Mouse (Mus musculus): ENCODE data around the gene Oscp1. TPM values are rescaled to one million over a fixed set of nuclear protein-coding genes. Genes with fewer than 3 reads are reported as not detected.

Gene Oscp1
- polyA plus RNA-seq (2012; rRNA removed) = 1.1 TPM in 2 replicates

DNA sequence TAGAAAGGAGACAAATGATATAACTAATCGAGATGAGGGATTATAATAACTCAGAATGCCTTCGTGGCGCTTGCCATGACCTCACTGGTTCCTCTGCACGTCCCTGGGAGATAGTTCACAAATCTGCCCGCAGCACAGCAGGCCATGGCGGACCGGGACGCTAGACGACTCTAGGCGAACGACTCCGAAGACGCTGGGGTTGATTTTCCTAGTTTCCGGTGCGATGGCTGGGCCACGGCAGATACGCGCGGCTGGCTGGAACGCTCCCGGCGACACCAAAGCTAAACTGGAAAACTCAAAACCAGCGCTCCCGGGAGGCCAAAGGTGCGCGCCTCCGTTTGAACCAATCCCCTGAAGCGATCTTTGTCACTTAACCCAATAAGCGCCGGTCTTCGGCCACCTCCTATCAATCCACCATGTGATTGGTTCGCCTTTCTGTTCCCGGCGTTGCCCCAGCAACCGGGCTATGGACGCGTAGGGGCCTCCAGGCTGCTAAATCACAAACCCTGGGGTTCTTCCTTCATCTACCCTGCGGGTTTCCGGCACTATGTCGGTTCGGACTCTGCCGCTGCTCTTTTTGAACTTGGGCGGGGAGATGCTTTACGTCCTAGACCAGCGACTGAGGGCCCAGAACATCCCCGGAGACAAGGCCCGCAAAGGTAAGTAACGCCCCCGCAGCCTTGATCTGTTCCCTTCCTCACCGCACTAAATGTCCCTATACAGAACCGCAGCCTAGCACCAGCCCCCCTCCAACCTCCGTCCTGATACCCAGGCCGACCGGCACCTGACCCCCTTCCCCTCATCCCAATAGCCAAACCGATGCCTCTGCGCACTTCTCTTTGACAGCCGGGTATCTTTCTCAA, at the start of gene Oscp1:
Gene Oscp1 (plus strand): TSS at position 432 of the 863 bp plus-strand sequence.
- WGBS = 1% methylated on average over 57 of the region's 57 CpGs

DNA sequence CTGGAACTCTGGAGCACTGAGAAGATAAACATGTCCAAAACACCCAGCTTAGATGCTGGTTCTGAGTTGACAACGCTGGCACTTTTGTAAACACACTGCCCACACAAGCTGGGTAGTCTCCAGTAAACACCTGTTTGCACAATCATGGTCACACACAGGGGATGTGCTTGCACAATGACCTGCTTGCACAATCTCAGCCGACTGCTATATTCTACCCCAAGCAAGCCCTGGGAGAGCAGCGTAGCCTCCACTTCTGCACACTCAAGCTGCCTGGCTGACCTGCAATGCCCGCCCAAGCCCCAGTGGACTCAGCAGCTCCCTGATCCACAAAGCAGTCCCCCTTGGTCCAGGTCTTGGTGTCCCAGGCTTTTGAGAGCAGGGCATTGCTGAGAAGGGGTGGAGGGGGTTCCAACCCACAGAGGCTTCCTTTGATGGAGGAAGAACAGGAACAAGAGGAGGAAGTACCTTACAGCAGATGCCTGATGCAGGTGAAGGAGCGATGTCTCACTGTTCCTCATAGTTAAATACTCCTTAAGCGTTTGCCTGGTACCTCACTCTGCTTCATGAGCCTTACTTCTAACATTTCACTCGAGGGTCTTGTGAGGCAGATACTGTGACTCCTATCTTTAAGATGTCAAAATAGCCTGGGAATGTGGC, 40.6 kb upstream of the Oscp1 start:
- WGBS = 67% methylated on average over 7 of the region's 7 CpGs
- DNase-seq (ENCODE audit: low read depth, low spot score) = no peak

More for the DNA sequence above, at the start of gene Oscp1:
- peak; percentile 76 for DNase-seq (ENCODE audit: low read depth, low spot score)

DNA sequence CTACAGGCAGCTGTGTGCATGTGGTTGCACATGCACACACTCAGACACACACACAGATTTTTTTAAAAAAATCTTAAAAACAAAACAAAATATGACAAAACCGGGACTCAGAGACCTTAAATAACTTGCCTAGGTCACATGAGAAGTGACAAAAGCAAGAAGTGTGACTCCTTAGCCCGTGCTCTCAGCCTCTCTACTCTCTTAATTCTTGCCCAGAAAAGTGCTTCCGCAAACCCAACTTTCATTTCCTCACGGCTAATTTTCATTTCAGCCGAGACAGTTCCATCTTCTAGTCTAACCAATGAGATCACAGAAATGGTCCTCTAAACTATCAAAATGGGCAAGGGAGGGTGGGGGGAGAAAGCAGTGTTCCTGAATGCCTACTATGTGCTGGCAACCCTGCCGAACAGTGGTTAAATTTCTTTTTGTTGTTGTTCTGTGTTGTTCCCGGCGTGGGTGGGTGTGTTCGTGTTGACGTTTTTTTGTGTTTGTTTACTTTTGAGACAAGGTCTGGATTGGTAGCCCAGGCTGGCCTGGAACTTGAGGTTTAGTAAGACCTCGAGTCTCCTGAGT, 39.3 kb upstream of the Oscp1 start:
- no peak for DNase-seq (ENCODE audit: low read depth, low spot score)
- WGBS = 65% methylated on average over 11 of the region's 11 CpGs

DNA sequence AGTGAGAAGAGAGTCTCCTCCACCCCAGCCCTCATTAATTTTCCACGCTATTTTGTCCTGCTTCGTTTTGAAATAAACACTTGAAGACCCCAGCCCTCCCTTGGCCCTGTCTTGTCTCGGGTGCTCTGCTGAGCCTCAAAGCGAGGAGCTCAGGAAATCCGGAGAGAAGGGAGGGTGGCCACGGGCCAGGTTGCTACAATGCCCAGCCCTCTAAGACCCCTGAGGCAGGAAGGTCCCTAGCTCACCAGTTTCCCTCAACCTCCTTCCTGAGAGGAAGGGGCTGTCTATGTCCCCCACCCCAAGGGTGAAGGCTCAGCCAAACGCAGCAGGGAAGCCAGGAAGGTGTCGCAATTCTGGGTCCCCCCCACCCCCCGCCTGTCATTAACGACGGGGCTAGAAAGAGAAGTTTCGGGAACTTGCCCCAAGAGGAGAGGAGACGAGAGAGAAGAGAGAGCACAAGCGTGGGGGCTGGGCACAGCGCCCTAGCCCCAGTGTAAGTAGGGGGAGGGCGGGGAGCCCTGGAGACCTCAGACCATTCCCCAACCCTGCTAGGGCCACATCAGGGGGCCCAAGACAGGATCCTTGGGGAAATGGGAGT, 34.0 kb upstream of the Oscp1 start, which contains the start of gene Csf3r:
Gene Csf3r (plus strand): TSS at position 248 of the 598 bp plus-strand sequence.
- WGBS = 46% methylated on average over 16 of the region's 16 CpGs
- DNase-seq (ENCODE audit: low read depth, low spot score) = no peak

DNA sequence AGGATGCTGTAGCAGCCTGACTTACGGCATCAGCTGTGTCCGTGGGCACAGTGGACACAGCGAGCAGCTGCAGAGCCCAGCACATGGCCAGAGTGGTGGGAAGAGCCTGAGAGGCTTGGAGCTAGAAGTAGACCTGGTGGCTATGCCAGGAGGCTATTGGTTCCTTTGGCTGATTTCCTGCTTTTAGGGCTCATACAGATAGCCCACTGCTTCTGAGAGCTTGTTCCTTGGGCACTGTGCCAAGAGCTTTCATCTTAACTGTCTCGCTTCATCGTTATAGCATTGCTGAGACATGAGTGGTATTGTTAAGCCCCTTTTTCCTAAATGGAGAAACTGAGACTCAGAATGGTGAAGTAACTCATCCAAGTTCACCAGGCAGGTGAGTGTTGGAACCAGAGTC, 32.6 kb upstream of the Oscp1 start:
- 83% methylated on average over 5 of the region's 5 CpGs for WGBS
- no peak for DNase-seq (ENCODE audit: low read depth, low spot score)

DNA sequence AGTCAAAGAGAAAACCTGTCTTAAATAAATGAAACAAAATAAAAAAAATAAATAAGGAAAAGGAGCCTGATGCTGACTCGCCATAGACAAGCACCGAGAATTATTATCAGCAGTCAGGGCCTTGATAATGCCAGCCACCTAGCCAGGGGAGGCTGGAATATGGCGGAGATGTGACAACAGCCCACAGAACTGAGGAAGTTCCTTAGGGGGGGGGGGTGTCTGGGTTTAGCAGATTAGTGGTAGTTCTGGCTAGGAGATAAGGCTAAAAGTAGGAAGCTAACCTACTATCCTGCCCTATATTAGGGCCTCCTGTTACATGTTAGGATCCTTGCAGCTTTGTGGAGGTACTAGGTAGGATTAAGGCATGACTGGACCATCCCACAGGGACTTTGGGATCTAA, 30.4 kb upstream of the Oscp1 start:
- DNase-seq (ENCODE audit: low read depth, low spot score) = no peak
- WGBS = 90% methylated on average over 3 of the region's 3 CpGs

DNA sequence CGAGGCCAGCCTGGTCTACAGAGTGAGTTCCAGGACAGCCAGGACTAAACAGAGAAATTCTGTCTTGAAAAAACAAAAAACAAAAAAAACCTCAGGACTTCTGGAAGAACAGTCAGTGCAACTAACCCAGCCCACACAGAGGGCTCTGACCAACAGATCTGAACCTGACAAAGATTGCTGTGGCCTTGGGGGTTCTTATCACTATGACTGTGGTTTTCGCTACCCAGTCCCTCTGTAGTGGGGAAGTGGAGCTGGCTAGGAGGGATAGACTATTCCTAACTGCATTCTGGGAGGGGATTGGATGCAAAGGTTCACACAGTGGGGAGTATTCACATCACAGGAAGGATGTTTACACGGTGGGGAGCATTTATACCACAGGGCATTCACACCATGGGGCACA, 29.3 kb upstream of the Oscp1 start:
- DNase-seq (ENCODE audit: low read depth, low spot score) = no peak
- whole genome bisulfite sequencing = 56% methylated on average over 3 of the region's 3 CpGs

DNA sequence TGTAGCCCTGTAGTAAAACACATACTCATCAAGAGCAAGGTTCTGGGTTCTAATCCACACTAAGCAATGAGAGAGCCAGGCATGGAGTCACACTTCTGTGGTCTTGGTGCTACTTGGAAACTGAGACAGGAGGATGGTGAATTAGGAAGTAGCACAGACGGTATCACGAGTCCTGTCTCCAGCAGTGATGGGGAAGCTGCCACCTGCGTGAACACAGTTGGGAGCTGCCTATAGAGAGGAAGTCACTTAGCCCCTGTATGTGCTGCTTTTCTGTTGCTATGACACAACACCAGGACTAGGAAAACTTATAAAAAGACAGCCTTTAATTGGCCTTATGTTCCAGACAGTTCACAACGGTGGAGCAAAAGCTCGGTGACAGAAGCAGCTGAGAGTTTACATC, 27.7 kb upstream of the Oscp1 start:
- WGBS = 75% methylated on average over 5 of the region's 5 CpGs

DNA sequence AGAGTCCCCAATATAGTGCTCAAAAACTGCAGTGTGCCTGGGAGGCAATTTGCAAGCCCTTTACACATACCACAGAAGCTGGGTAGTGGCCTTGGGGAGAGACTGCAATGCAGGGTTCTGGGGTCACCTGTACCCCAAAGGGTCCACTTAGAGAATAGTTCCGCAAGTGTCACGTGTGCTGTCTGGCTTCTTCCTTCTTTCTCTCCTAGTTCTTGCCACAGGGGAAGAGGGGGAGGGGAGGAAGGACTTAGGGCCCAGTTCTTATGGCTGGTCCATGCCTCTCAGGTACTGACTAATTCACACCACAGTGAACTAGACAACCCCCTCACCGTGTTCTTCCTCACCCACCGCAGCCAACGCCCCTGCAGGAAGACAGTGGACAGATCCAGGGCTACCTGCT, 23.0 kb upstream of the Oscp1 start:
- WGBS = 82% methylated on average over 5 of the region's 5 CpGs
- DNase-seq (ENCODE audit: low read depth, low spot score) = no peak

More for the DNA sequence above, 27.7 kb upstream of the Oscp1 start:
- DNase-seq (ENCODE audit: low read depth, low spot score) = no peak

DNA sequence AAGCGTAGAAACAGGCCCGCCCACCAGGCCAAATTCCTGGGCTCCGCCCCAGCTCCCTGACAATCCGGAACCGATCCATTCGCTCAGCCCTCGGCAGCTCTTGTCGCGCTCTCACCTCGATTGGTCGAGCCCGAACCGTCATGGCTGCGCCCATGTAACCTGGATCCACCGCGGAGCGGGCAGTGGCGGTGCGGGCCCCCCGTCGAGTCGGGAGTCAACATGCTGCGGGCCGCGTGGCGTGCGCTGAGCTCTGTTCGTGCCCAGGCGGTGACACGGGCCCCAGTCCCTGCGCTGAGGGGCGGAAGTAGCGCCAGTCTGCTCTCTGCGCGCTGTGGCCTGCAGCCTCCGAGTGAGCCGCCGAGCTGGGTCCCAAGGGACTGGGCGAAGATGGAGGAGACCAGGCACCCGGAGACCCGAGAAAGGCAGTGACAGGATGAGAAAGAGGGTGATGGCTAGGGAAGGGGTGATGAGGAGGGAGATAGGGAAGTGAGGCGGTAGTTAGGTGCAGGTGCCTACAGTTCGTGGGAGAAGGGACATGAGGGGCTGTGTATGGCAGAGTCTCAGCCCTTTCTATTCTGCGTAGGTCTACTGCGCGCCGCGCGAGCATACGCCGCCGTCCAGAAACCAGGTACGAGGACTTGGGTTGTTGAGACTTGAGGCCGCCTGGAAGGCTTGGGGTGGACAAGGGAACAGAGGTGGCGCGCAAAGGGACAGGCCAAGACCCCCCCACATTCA, 11.3 kb upstream of the Oscp1 start, which contains the start of gene Mrps15:
Gene Mrps15 (plus strand): TSS at position 75 of the 735 bp plus-strand sequence.
- peak; percentile 77 for DNase-seq (ENCODE audit: low read depth, low spot score)
- WGBS = under 1% methylated on average over 56 of the region's 56 CpGs

DNA sequence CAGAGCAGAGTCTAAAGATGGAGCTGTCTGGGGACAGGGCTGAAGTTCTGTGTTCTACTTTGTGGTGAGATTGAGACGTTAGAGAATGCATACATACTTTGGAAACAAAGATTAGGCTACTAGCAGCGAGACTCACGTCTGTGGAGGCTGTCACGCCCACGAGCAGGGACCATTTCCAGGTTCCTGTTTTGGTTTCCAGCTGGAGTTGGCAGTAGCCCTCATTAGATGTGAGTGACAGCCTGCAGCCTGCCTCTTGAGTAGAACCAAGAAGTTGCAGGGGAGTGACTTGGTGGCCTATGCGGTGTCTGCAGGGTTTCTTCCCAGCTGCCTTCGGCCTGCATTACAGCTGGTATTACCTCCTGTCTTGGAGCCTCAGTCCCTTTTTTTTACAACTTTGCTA, 6.7 kb upstream of the Oscp1 start:
- 67% methylated on average over 7 of the region's 7 CpGs for whole genome bisulfite sequencing
- DNase-seq (ENCODE audit: low read depth, low spot score) = no peak

DNA sequence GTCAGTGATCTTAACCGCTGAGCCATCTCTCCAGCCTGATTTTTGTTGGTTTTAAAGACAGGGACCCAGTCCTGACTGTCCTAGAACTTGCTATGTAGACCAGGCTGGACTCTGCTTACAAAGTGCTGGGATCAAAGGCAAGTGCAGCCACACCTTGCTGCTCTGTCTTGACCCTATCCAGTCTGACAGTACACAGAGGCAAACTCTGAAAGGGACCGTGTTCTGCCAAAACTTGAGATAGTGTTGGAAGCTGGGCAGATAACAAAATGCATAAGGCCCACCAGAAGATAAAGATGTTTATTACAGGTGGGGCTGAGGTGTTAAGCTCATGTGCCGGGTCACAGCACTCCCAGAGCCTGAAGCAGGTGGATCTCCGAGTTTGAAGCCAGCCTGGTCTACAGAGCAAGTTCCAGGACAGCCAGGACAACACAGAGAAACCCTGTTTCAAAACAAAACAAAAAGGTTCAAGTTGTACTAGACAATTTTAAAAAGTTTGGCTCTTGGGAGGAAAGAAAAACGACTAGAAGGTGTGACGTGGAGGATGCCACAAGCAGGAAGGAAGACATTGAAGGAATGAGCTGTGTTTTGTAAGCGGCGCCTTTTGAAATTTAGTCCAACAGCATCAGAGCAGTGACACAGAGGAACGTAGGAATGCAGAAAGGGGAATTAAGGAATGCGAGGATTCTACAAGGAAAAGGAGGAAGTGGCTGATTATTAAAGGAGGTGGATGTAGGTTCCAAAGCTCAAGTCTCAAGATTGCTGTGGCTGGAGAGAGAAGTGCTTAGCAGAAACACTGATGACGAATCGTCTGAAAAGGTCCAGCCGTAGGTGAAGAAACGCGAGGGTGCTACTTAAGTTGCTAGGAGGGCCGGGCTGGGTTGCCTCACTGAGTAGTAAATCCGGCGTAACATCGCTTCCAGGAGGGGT, 895 bp upstream of the Oscp1 start:
- 8% methylated on average over 19 of the region's 19 CpGs for WGBS
- no peak for DNase-seq (ENCODE audit: low read depth, low spot score)

DNA sequence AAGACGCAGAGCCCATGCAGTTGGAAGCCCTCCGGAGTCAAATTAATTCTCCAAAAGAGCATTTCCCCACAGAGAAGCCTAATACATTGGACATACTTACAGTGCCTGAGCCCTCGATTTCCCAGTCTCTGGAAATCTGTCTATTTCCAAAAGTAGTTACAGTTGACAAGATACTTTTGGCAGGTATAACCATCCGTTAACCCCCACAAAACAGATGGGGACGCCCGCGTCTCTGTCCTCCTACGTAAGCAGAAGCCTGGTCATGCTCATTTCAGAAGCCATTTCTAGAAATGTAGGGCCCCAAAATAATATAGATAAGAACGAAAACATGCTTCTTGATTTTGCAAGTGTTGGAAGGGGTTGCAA, 615 bp downstream of the Oscp1 start:
- DNase-seq (ENCODE audit: low read depth, low spot score) = no peak
- 37% methylated on average over 9 of the region's 9 CpGs for WGBS

DNA sequence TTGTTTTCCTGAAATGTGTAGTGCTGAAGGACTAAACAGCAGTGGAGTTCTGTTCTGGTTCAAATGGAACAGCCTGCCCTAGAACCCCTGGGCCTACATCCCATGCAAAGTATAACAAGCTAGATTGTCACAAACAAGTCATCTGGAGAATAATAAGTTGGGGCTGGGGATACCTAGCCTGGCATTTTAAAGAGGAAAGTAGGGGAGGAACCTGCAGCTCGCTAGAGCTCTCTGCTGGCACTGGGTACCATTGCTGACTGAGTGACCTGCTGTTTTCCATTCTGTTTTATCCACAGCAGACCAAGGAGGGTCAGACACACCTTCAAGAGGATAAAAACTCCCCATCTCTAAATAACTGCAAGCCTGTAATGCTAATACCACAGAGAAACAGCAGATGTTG, 4.5 kb downstream of the Oscp1 start:
- DNase-seq (ENCODE audit: low read depth, low spot score) = no peak
- WGBS = 63% methylated on average over 1 of the region's 1 CpGs

DNA sequence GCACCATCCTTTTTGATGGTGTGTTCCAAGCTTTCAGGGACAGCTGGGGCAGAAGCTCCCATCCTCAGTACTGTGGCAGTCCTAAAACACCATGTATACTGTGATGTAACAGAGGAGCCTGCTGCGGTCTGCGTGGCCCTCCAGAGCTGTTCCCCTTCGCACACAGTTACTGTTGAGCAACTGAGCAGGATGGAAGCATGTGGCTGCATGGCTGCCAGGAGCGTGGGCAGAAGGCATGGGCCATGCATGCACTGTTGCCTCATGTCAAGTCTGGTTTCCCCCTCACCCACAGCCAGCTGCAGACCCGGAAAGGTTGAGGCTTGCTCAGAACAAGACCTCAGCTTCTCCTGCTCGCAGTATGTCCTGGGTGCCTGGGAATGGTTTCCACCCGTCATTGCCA, 6.9 kb downstream of the Oscp1 start:
- DNase-seq (ENCODE audit: low read depth, low spot score) = no peak
- WGBS = 83% methylated on average over 7 of the region's 7 CpGs

DNA sequence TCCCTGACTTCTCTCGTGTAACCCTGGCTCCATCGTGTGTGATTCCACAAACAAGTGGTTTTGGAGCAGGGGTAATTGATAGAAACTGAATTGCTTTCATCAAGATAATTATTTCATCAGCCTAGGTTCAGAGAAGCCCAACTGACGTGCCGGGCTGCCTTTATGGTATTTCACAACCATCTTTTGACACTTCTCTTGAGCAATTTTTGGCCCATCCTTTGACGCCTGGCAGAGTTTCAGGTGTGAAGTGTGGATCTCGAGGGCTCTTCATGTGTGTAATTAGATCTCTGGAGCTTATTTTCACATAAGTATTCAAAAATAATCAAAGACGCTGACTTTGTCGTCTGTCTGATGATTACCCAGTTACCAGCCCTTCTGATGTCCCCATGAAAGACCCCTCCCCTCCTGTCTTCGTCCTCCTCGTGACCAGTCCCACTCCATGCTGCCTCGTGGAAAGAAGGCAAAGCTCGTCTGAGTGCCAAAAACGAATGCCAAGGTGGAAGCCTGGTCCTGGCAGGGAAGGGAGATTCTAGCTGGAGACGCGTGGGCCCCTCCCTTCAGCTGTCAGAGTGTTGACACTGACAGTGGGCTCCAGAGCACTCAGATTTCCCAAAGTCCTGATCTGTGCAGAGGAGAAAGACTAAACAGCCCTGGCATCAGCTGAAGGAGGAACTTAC, 9.2 kb downstream of the Oscp1 start:
- 60% methylated on average over 15 of the region's 15 CpGs for WGBS
- no peak for DNase-seq (ENCODE audit: low read depth, low spot score)

DNA sequence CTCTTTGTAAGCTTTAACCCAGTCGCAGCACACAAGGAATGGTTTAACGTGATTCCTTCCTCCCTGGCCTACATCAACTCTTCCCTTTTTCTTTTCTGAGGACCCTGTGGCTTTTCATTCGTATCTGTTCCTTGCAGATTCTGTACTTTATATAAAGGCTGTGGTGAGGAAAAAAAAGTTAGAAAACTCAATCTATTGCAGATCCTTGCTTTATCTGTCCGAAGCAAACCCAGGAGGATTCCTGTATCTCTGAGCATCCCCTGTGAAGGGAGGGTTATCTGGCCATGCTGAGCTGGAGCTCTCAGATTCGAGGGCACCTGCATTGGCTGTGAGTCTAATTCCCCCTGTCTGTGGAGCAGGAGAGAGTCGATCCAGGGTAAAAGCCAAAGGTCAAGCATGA, 10.5 kb downstream of the Oscp1 start:
- no peak for DNase-seq (ENCODE audit: low read depth, low spot score)
- WGBS = 84% methylated on average over 6 of the region's 6 CpGs

DNA sequence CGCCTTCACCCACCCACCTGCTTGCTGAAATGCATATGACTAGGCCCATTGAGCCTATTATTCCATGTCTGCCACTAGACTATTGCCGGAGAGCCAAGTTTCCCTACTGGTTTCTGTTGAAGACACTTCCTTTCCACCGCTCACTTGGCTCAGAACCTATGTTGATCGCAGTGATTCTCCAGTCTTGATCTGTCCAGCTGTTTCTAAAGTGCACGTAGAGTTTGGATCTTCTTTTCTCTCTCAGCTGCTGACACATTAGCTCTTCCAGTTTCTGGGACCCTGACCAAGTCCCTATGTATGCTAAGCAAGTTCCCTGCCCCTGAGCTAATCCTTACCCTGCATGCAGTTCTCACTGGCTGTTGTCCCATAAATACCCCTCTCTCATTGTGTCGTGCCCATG, 19.5 kb downstream of the Oscp1 start:
- no peak for DNase-seq (ENCODE audit: low read depth, low spot score)
- WGBS = 68% methylated on average over 6 of the region's 6 CpGs

Measured in large intestine, adult 2 months (tissue).